Mouse (Mus musculus): Measurements from ENCODE around the gene Csnk1d. TPM values are rescaled to one million over a fixed set of nuclear protein-coding genes. Genes with fewer than 3 reads are reported as not detected.

The Csnk1d gene
- total RNA-seq (2023): 144 and 149 TPM in 2 replicates

GRCm38 (mm10) chr11:120990951-120991526 is at the start of gene Csnk1d:
Csnk1d (minus strand) TSS chr11:120991330.

DNA sequence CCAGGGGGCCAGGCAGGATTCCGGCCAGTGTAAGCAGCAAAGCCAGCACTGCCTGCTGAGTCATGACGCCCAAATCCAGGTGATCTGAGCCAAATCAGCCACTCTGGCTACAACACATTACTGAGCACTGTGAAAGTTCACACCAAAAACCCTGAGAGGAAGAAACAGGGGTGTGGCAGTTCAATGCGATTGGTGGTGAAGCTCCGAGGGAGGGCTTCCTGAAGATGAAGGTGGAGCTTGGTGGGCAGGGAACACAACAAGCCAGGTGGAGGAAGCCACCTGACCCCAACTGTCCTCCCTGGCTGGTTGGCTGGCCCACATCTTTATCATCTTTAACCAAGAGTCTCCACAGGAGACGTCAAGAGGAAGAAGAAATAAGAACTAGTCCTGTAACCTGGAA is 48.2 kb upstream of the Csnk1d start, which contains the start of gene Cd7:
Gene Cd7 (minus strand): TSS at position 117 of the 400 bp plus-strand sequence.

DNA sequence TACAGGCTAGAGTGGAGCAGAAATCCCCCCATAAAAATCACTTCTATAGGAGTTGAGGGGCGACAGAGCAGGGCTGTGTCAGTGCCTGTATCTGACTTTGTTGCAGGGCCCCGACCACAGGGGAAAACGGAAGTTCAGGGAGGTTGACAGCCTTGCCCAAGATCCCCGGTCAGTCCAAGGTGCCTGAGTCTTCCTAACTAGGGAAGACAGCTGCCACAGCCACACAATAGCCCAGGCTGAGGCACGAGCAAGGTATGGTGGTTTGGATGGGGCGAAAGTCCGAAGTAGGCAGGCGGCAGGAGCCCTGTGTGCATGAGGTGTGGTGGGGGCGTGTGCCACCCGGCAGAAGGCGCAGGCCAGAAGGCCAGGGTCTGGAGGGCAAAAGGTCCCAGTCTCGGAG is 42.8 kb downstream of the Csnk1d start, which contains the start of gene Slc16a3:
Gene Slc16a3 (plus strand): TSS at position 153 of the 400 bp plus-strand sequence.

GRCm38 (mm10) chr11:120932564-120933398 is 58.3 kb downstream of the Csnk1d start, which contains the start of gene Ccdc57:
Ccdc57 (minus strand) TSS chr11:120932872.

Other genes with a start within 250 kb of the Csnk1d start
- 36.2 and 41.5 TPM in 2 replicates for gene Hmga1b, start 228.5 kb downstream of the Csnk1d start, total RNA-seq (2023)
- gene Rfng, start 207.1 kb downstream of the Csnk1d start, total RNA-seq (2023): 12.0 and 12.2 TPM in 2 replicates
- gene Gps1, start 207.1 kb downstream of the Csnk1d start, total RNA-seq (2023): 34.8 and 43.3 TPM in 2 replicates
- 23.4 and 32.1 TPM in 2 replicates for gene Dus1l, start 194.9 kb downstream of the Csnk1d start, total RNA-seq (2023)
- 18.5 and 25.7 TPM in 2 replicates for gene Fasn, start 166.8 kb downstream of the Csnk1d start, total RNA-seq (2023)
- gene Ccdc57, start 58.5 kb downstream of the Csnk1d start, total RNA-seq (2023): 3.4 and 4.2 TPM in 2 replicates
- 470 and 646 TPM in 2 replicates for gene Slc16a3, start 42.9 kb downstream of the Csnk1d start, total RNA-seq (2023)
- gene Cd7, start 48.1 kb upstream of the Csnk1d start, total RNA-seq (2023): 1.8 and 2.3 TPM in 2 replicates
- gene Sectm1b, start 72.2 kb upstream of the Csnk1d start, total RNA-seq (2023): not detected in 2 replicates
- gene Sectm1a, start 89.9 kb upstream of the Csnk1d start, total RNA-seq (2023): not detected in 2 replicates
- not detected in 2 replicates for gene Tex19.2, start 127.3 kb upstream of the Csnk1d start, total RNA-seq (2023)
- not detected in 2 replicates for gene Tex19.1, start 154.8 kb upstream of the Csnk1d start, total RNA-seq (2023)
- gene Uts2r, start 168.9 kb upstream of the Csnk1d start, total RNA-seq (2023): not detected in 2 replicates
- gene Hexdc, start 213.1 kb upstream of the Csnk1d start, total RNA-seq (2023): 3.1 and 4.5 TPM in 2 replicates
- gene Ogfod3, start 213.4 kb upstream of the Csnk1d start, total RNA-seq (2023): 2.1 and 3.6 TPM in 2 replicates
- 55.4 and 64.7 TPM in 2 replicates for gene Cybc1, start 238.0 kb upstream of the Csnk1d start, total RNA-seq (2023)
- 40.1 and 41.0 TPM in 2 replicates for gene Narf, start 245.9 kb upstream of the Csnk1d start, total RNA-seq (2023)